Mouse (Mus musculus) hindbrain, embryonic 15.5 days (tissue): ENCODE data around the gene Cldn12. TPM values are rescaled to one million over a fixed set of nuclear protein-coding genes. Genes with fewer than 3 reads are reported as not detected.
A peak's percentile ranks its signal among the peaks of the same experiment; 100 is the strongest.

ENCODE experiments used
- ATAC-seq: fragments of 200-750 bp; cut with Nextera tagmentation; 2 replicates; pipeline ENCODE4 v1.8.0; 2017; ENCODE audit warnings: low read depth, moderate number of reproducible peaks, moderate TSS enrichment; ENCODE audit not compliant: low FRiP score
- H3K27ac ChIP-seq: fragments of 300-500 bp; sonication (generic); replicated peaks from 2 replicates; pipeline ENCODE4 v1.5.1; 2015; ENCODE audit warnings: mild to moderate bottlenecking, inconsistent platforms
- H3K27me3 ChIP-seq: fragments of 300-500 bp; sonication (generic); 2 replicates; pipeline ENCODE4 v1.6.1; 2015; ENCODE audit warnings: control low read depth, inconsistent platforms
- H3K36me3 ChIP-seq: fragments of 300-500 bp; sonication (generic); 2 replicates; pipeline ENCODE4 v1.6.1; 2015; ENCODE audit warnings: control low read depth, inconsistent platforms
- H3K4me1 ChIP-seq: fragments of 300-500 bp; sonication (generic); replicated peaks from 2 replicates; pipeline ENCODE4 v1.6.1; 2015; ENCODE audit warnings: control low read depth, inconsistent platforms
- H3K4me2 ChIP-seq: fragments of 300-500 bp; sonication (generic); 2 replicates; pipeline ENCODE4 v1.6.1; 2015; ENCODE audit warnings: moderate library complexity, mild to moderate bottlenecking, inconsistent platforms
- H3K4me3 ChIP-seq: fragments of 300-500 bp; sonication (generic); 2 replicates; pipeline ENCODE4 v1.5.1; 2015; ENCODE audit warnings: mild to moderate bottlenecking, inconsistent platforms
- H3K9ac ChIP-seq: fragments of 300-500 bp; sonication (generic); 2 replicates; pipeline ENCODE4 v1.6.1; 2015; ENCODE audit warnings: inconsistent platforms
- H3K9me3 ChIP-seq: fragments of 300-500 bp; sonication (generic); 2 replicates; pipeline ENCODE4 v1.6.1; 2016; ENCODE audit warnings: control low read depth, inconsistent platforms
- WGBS: fragments of 180-500 bp; shearing (Covaris S2); methylation state at CpG from one replicate; pipeline ENCODE4 v1.1.7; 2015; 5-methylcytosine and 5-hydroxymethylcytosine counted together
- polyA plus RNA-seq: library from polyadenylated mRNA; unstranded; fragments of >200 nt; fragmentation: Nextera tagmentation; extraction: Ambion mirVana; gene quantifications from 2 replicates; pipeline ENCODE4 v1.2.1, GENCODE M21; 2015

The Cldn12 gene
- 16.3 and 18.7 TPM in 2 replicates for polyA plus RNA-seq

GRCm38 (mm10) chr5:5514196-5515076 is at the start of gene Cldn12:
TSS of gene Cldn12 (minus strand) at chr5:5514958.
- H3K9ac ChIP-seq, result peak within 1 kb of the TSS; percentile 78
- 0 out of 2 replicates have a peak, but pooled peaks cover 4% of the 10 kb centered on the region for H3K4me1 ChIP-seq
- peaks cover 5% of the 10 kb centered on the region for H3K36me3 ChIP-seq
- peak within 1 kb of the TSS; percentile 91 for H3K27ac ChIP-seq
- H3K4me3 ChIP-seq, result peak within 1 kb of the TSS; percentile 91
- under 1% methylated on average over 79 of the region's 79 CpGs for WGBS
- no peaks in the 10 kb centered on the region for H3K9me3 ChIP-seq
- ATAC-seq, result peak; percentile 95
- H3K4me2 ChIP-seq, result peak within 1 kb of the TSS; percentile 71
- H3K27me3 ChIP-seq, result no peaks in the 10 kb centered on the region

GRCm38 (mm10) chr5:5562435-5562834 is 47.7 kb upstream of the Cldn12 start:
- H3K4me3 ChIP-seq, result no peak overlapping the region
- no peak overlapping the region for H3K27ac ChIP-seq
- ATAC-seq, result no peak
- no peaks in the 10 kb centered on the region for H3K9me3 ChIP-seq
- no peaks in the 10 kb centered on the region for H3K36me3 ChIP-seq
- 84% methylated on average over 3 of the region's 3 CpGs for WGBS
- H3K4me1 ChIP-seq, result peaks cover 19% of the 10 kb centered on the region
- H3K27me3 ChIP-seq, result no peaks in the 10 kb centered on the region
- no peak overlapping the region for H3K9ac ChIP-seq
- no peak overlapping the region for H3K4me2 ChIP-seq

GRCm38 (mm10) chr5:5561041-5561706 is 46.4 kb upstream of the Cldn12 start:
- Histone ChIP-seq H3K9ac (no peak overlapping the region), H3K9me3 (no peaks in the 10 kb centered on the region), H3K27ac (no peak overlapping the region), H3K36me3 (no peaks in the 10 kb centered on the region), H3K4me1 (peaks cover 20% of the 10 kb centered on the region), H3K4me2 (no peak overlapping the region), H3K27me3 (no peaks in the 10 kb centered on the region), H3K4me3 (no peak overlapping the region)
- 78% methylated on average over 4 of the region's 4 CpGs for WGBS
- no peak for ATAC-seq

DNA sequence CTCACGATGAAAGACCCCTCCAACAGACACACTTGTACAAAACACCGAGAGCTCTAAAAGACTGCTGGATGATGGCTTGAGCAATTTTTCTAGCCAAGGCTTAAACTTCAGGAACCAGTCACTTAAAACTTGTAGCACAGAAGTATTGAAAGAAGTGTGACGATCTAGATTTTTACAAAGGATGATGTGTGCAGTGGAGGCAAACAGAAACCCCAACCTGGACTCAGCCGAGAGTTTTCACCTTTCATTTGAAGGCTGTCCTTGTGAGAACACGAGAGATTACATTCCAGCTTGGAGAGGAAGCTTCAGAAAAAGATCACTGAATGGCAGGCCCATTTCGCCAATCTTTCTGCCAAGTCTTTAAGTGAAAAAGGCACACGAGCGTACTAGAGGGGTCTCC is 45.0 kb upstream of the Cldn12 start:
- no peak; the same call in none of the 2 replicates for ATAC-seq

DNA sequence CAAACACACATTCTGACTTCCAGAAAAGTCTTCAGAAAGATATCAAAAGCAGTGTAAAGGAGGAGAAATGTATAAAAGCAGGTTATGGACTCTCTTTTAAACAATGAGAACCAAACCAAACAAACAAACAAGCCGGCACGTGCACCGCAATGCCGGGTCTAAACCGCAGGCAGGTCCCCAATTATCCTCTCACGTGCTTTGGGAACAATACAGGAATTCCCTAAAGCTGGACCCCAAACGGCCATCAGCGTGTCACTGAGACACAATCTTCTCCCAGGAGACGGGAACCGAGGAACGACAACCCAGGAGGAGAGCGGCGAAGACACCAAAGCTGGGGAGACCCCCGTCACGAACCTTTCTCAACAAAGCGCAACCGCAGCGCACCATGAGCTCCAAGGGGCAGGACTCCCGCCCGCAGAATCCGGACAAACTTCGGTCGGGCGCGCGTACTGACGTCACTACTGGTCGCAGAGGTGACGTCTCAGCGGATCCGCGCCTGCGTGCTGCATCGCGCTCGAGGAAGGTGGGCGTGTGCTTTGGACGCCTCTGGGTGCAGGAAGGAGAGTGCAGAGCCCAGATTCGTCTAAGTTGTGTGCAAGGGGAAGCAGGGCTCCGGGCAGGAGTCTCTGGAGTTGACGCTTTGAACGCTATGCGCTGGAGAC is 44.5 kb upstream of the Cldn12 start, which contains the start of gene Gtpbp10:
Gtpbp10 (minus strand) TSS at position 460 of the 662 bp plus-strand sequence.
- ATAC-seq, result peak; percentile 100
- H3K4me3 ChIP-seq, result peak within 1 kb of the TSS; percentile 72
- H3K4me2 ChIP-seq, result peak within 1 kb of the TSS; percentile 69

More for the DNA sequence above, 45.0 kb upstream of the Cldn12 start:
- WGBS, result 41% methylated on average over 8 of the region's 8 CpGs
- peak overlapping the region; percentile 44 for H3K9ac ChIP-seq
- H3K4me1 ChIP-seq, result peaks cover 20% of the 10 kb centered on the region
- H3K36me3 ChIP-seq, result peaks cover under 1% of the 10 kb centered on the region; the same call in 1 of the 2 replicates
- peak overlapping the region; percentile 69 for H3K4me2 ChIP-seq
- peak overlapping the region; percentile 72 for H3K4me3 ChIP-seq
- no peaks in the 10 kb centered on the region for H3K9me3 ChIP-seq
- H3K27ac ChIP-seq, result peak overlapping the region; percentile 74
- no peaks in the 10 kb centered on the region for H3K27me3 ChIP-seq

DNA sequence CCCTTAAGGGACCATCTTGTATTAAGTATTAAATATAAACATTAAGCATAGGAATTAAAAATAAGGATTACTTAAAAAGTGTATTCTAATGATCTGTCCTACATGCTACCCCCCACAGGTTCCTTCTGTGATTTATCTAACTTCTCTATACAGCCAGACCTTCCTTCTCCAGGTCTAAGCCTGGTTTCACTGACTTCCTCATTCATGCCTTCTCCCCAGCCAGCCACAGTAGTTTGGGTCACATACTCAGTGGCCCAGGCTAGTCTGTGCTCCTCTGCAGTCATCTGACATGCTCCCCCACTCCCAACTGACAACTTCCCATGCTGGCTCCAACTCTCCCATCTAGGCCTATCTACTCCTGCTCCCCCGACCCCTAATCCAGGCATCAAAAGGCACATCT is 36.4 kb upstream of the Cldn12 start:
- H3K36me3 ChIP-seq, result peaks cover 27% of the 10 kb centered on the region

More for the DNA sequence above, 44.5 kb upstream of the Cldn12 start, which contains the start of gene Gtpbp10:
- Histone ChIP-seq H3K27ac (peak within 1 kb of the TSS; percentile 74), H3K9ac (peak within 1 kb of the TSS; percentile 62), H3K27me3 (no peaks in the 10 kb centered on the region), H3K36me3 (peaks cover 6% of the 10 kb centered on the region), H3K4me1 (peaks cover 20% of the 10 kb centered on the region), H3K9me3 (no peaks in the 10 kb centered on the region)
- WGBS, result under 1% methylated on average over 43 of the region's 43 CpGs

DNA sequence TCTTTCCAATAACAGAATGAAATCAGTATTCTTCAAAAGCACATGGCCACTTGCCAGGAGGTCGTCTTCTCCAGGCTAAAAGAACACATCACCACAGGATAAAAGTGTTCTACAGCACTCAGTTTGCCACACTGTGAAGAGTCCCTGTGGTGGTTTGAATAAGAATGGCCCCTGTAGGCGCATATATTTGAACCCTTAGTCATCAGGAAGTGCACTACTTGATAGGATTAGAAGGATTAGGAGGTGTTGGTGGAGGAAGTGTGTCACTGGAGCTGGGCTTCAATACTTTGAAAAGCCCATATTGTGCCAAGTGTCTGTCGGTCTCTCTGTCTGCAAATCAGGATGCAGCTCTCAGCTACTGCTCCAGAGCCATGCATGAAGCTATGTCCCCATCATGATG is 25.6 kb upstream of the Cldn12 start:
- H3K27me3 ChIP-seq, result no peaks in the 10 kb centered on the region
- H3K4me3 ChIP-seq, result no peak overlapping the region
- ATAC-seq, result no peak
- no peak overlapping the region for H3K9ac ChIP-seq
- peaks cover 36% of the 10 kb centered on the region for H3K36me3 ChIP-seq
- H3K9me3 ChIP-seq, result no peaks in the 10 kb centered on the region
- H3K4me2 ChIP-seq, result no peak overlapping the region
- WGBS, result 75% methylated on average over 3 of the region's 3 CpGs
- no peak overlapping the region for H3K27ac ChIP-seq
- no peaks in the 10 kb centered on the region for H3K4me1 ChIP-seq

More for the DNA sequence above, 36.4 kb upstream of the Cldn12 start:
- Histone ChIP-seq H3K9ac (no peak overlapping the region), H3K4me3 (no peak overlapping the region), H3K4me1 (no peaks in the 10 kb centered on the region), H3K9me3 (no peaks in the 10 kb centered on the region), H3K4me2 (no peak overlapping the region), H3K27me3 (no peaks in the 10 kb centered on the region), H3K27ac (no peak overlapping the region)
- 90% methylated on average over 1 of the region's 1 CpGs for WGBS
- no peak for ATAC-seq

- H3K9ac ChIP-seq, result no peak overlapping the region
- WGBS, result 82% methylated on average over 3 of the region's 3 CpGs
- no peak overlapping the region for H3K4me2 ChIP-seq
- H3K4me3 ChIP-seq, result no peak overlapping the region
- H3K9me3 ChIP-seq, result no peaks in the 10 kb centered on the region
- no peaks in the 10 kb centered on the region for H3K4me1 ChIP-seq
- H3K27ac ChIP-seq, result no peak overlapping the region
- H3K36me3 ChIP-seq, result peaks cover 36% of the 10 kb centered on the region
- ATAC-seq, result no peak
- H3K27me3 ChIP-seq, result no peaks in the 10 kb centered on the region
Observed at GRCm38 (mm10) chr5:5539771-5540170, 25.0 kb upstream of the Cldn12 start.

DNA sequence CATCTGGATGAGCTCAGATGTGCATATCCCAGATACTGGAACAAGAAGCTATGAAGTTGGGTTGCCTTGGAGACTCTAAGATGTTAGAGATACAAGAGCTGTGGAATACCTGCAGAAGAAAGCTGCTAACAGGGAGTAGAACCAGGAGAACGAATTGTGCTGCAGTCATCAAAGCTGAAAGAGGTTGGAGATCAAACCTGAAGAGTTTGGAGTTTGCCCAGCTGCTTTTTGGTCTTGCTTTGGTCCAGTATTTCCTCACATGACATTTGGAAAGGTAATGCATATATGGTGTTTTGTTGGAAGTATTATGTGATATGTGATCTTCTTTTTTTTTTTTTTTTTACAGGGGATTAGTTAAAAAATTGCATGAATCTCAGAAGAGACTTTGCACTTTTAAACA is 21.4 kb upstream of the Cldn12 start:
- no peak overlapping the region for H3K9ac ChIP-seq
- H3K4me1 ChIP-seq, result no peaks in the 10 kb centered on the region
- H3K27me3 ChIP-seq, result no peaks in the 10 kb centered on the region
- 100% methylated on average over 1 of the region's 1 CpGs for WGBS
- H3K4me3 ChIP-seq, result no peak overlapping the region
- H3K27ac ChIP-seq, result no peak overlapping the region
- peaks cover 14% of the 10 kb centered on the region for H3K36me3 ChIP-seq
- ATAC-seq, result no peak
- no peak overlapping the region for H3K4me2 ChIP-seq
- H3K9me3 ChIP-seq, result no peaks in the 10 kb centered on the region

DNA sequence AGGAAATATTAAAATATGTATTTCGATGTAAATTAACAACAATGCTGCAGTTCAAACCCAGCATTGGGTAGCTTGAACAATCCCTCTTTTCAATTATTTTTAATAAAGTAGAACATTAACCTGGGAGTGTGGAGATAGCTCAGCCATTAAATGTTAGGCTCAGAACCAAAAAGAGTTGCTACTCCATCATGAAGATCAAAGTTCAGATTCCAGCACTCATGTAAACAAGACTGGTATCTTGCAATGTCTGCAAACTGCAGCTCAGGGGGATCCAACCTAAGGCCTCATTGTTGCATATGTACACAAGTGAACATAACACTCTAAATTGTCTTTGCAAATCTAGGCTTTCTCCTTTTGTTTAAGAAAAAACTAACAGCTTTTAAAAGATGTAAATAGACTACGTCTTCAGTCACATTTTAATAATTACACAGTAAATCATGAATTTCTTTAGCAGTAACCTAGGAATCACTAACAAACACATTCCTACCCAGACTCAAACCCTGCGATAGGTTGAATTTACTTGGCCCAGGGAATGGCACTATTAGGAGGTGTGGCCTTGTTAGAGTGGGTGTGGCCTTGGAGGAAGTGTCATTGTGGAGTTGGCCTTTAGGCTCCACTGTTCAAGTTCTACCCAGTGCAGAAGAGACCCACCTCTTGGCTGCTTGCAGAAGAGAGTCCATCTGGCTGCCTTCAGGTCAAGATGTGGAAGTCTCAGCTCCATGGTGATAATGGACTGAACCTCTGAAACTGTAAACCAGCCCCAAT is 19.1 kb upstream of the Cldn12 start:
- H3K4me1 ChIP-seq, result no peaks in the 10 kb centered on the region
- no peak overlapping the region for H3K4me3 ChIP-seq
- H3K27me3 ChIP-seq, result no peaks in the 10 kb centered on the region
- no peak overlapping the region for H3K27ac ChIP-seq
- 91% methylated on average over 3 of the region's 3 CpGs for WGBS
- ATAC-seq, result no peak
- H3K36me3 ChIP-seq, result peaks cover 11% of the 10 kb centered on the region
- H3K9me3 ChIP-seq, result no peaks in the 10 kb centered on the region
- H3K9ac ChIP-seq, result no peak overlapping the region
- H3K4me2 ChIP-seq, result no peak overlapping the region

- Histone ChIP-seq H3K27ac (no peak overlapping the region), H3K9ac (no peak overlapping the region), H3K4me3 (peak overlapping the region; percentile 91; the same call in 1 of the 2 replicates), H3K4me2 (peak overlapping the region; percentile 71), H3K9me3 (no peaks in the 10 kb centered on the region), H3K27me3 (no peaks in the 10 kb centered on the region), H3K4me1 (0 out of 2 replicates have a peak, but pooled peaks cover 4% of the 10 kb centered on the region), H3K36me3 (peaks cover 5% of the 10 kb centered on the region)
- 81% methylated on average over 5 of the region's 5 CpGs for WGBS
- ATAC-seq, result no peak
Observed at GRCm38 (mm10) chr5:5515411-5515810, 653 bp upstream of the Cldn12 start.
